In genomic region chr12:31654197-31654964, GRCm38 (mm10) we compare ENCODE assay signal across 8 mouse cellular contexts. TPM values are rescaled to one million over a fixed set of nuclear protein-coding genes. Genes with fewer than 3 reads are reported as not detected.
DNase-seq lines count a peak whose midpoint lies in the region; ATAC-seq and TF ChIP-seq lines count a peak whose summit lies in the region.

Dus4l (minus strand) TSS chr12:31654826.
Cog5 (plus strand) TSS chr12:31654869.

- no peaks in the 10 kb centered on the region for H3K9me3 ChIP-seq in heart, embryonic 14.5 days (ENCODE audit: control insufficient read depth, low read length)
- no peaks in the 10 kb centered on the region for H3K9me3 ChIP-seq in liver, embryonic 14.5 days (ENCODE audit: control insufficient read depth, low read length)
- H3K9me3 ChIP-seq in neural tube, embryonic 11.5 days (ENCODE audit: control insufficient read depth, low read length): no peaks in the 10 kb centered on the region
- no peaks in the 10 kb centered on the region for H3K9me3 ChIP-seq in stomach, postnatal 0 days (ENCODE audit: control insufficient read depth, low read length)

- no peaks in the 10 kb centered on the region for H3K27me3 ChIP-seq in heart, embryonic 14.5 days (ENCODE audit: control insufficient read depth, insufficient read depth, low read length)
- no peaks in the 10 kb centered on the region for H3K27me3 ChIP-seq in liver, embryonic 14.5 days (ENCODE audit: control insufficient read depth, insufficient read depth, low read length)
- H3K27me3 ChIP-seq in neural tube, embryonic 11.5 days (ENCODE audit: control insufficient read depth, insufficient read depth, low read length): no peaks in the 10 kb centered on the region
- no peaks in the 10 kb centered on the region for H3K27me3 ChIP-seq in stomach, postnatal 0 days (ENCODE audit: control insufficient read depth, insufficient read depth, low read length)

- H3K9ac ChIP-seq in heart, embryonic 14.5 days (ENCODE audit: low read length): peak within 1 kb of the TSS; percentile 88
- H3K9ac ChIP-seq in liver, embryonic 14.5 days (replicated peaks): peak within 1 kb of the TSS; percentile 83
- peak within 1 kb of the TSS; percentile 71 for H3K9ac ChIP-seq in neural tube, embryonic 11.5 days (ENCODE audit: low read length)
- H3K9ac ChIP-seq in stomach, postnatal 0 days (ENCODE audit: low read length): peak within 1 kb of the TSS; percentile 77

- peak within 1 kb of the TSS; percentile 70; the same call in 1 of the 2 replicates for H3K27ac ChIP-seq in brown adipose tissue, adult 24 weeks (replicated peaks; ENCODE audit: low read depth, low read length)
- peak within 1 kb of the TSS; percentile 84 to 88 for H3K27ac ChIP-seq in heart, embryonic 14.5 days (replicated peaks in 1 of 2; ENCODE audit: control insufficient read depth in 1 of 2, insufficient read depth in 1 of 2, low read depth in 2 of 2, low read length in 2 of 2)
- H3K27ac ChIP-seq in liver, embryonic 14.5 days: peak within 1 kb of the TSS; percentile 16; the same call in 1 of the 2 replicates
- H3K27ac ChIP-seq in neural tube, embryonic 11.5 days (ENCODE audit: low read depth, low read length): peak within 1 kb of the TSS; percentile 39; the same call in 1 of the 2 replicates
- H3K27ac ChIP-seq in stomach, postnatal 0 days (replicated peaks): peak within 1 kb of the TSS; percentile 88

- under 1% methylated on average over 47 of the region's 47 CpGs for WGBS in heart, embryonic 14.5 days
- under 1% methylated on average over 47 of the region's 47 CpGs for WGBS in liver, embryonic 14.5 days (ENCODE audit: insufficient replicate concordance)
- WGBS in neural tube, embryonic 11.5 days: under 1% methylated on average over 47 of the region's 47 CpGs
- WGBS in stomach, postnatal 0 days: under 1% methylated on average over 47 of the region's 47 CpGs

- H3K36me3 ChIP-seq in heart, embryonic 14.5 days (ENCODE audit: control insufficient read depth, insufficient read depth, low read length): 0 out of 2 replicates have a peak, but pooled peaks cover 11% of the 10 kb centered on the region
- no peaks in the 10 kb centered on the region for H3K36me3 ChIP-seq in liver, embryonic 14.5 days (replicated peaks; ENCODE audit: control insufficient read depth, insufficient read depth, low read depth)
- H3K36me3 ChIP-seq in neural tube, embryonic 11.5 days (ENCODE audit: control insufficient read depth, insufficient read depth, low read length): no peaks in the 10 kb centered on the region
- no peaks in the 10 kb centered on the region for H3K36me3 ChIP-seq in stomach, postnatal 0 days (ENCODE audit: control insufficient read depth, insufficient read depth, low read length)

- peak; percentile 93 for ATAC-seq in heart, embryonic 14.5 days (ENCODE audit: insufficient number of reproducible peaks, insufficient read depth, low FRiP score, low read depth)
- peak; percentile 95 for ATAC-seq in liver, embryonic 14.5 days (ENCODE audit: insufficient read depth)
- peak; percentile 94 for ATAC-seq in neural tube, embryonic 11.5 days (ENCODE audit: insufficient read depth, low FRiP score, low TSS enrichment)
- peak; percentile 96 for ATAC-seq in stomach, postnatal 0 days (ENCODE audit: low FRiP score, low TSS enrichment)

- H3K4me1 ChIP-seq in brown adipose tissue, adult 24 weeks (ENCODE audit: control insufficient read depth, insufficient read depth, insufficient read length, low read length): no peaks in the 10 kb centered on the region
- H3K4me1 ChIP-seq in heart, embryonic 14.5 days (ENCODE audit: control insufficient read depth in 2 of 2, insufficient read depth in 2 of 2, low read length in 2 of 2): peaks cover 0 to 10% of the 10 kb centered on the region in 2 experiments; a peak in 2 of 4 replicates
- peaks cover 5 to 6% of the 10 kb centered on the region in 2 experiments; a peak in 3 of 4 replicates for H3K4me1 ChIP-seq in liver, embryonic 14.5 days (replicated peaks; ENCODE audit: control insufficient read depth in 2 of 2, insufficient read depth in 2 of 2, low read length in 1 of 2)
- H3K4me1 ChIP-seq in neural tube, embryonic 11.5 days (ENCODE audit: control insufficient read depth, insufficient read depth, low read length): no peaks in the 10 kb centered on the region
- H3K4me1 ChIP-seq in stomach, postnatal 0 days (replicated peaks; ENCODE audit: control insufficient read depth, insufficient read depth): 0 out of 2 replicates have a peak, but pooled peaks cover 2% of the 10 kb centered on the region

- H3K4me2 ChIP-seq in heart, embryonic 14.5 days (ENCODE audit: low read length): peak within 1 kb of the TSS; percentile 74
- H3K4me2 ChIP-seq in liver, embryonic 14.5 days (ENCODE audit: low read depth): peak within 1 kb of the TSS; percentile 82
- peak within 1 kb of the TSS; percentile 54 for H3K4me2 ChIP-seq in neural tube, embryonic 11.5 days (ENCODE audit: low read depth)
- H3K4me2 ChIP-seq in stomach, postnatal 0 days (replicated peaks; ENCODE audit: low read depth): peak within 1 kb of the TSS; percentile 71

- peak; percentile 96 for DNase-seq in CD4-positive, CD25-positive, alpha-beta regulatory T cell, adult 2 months (ENCODE audit: low read depth, low spot score)
- peak; percentile 33 for DNase-seq in fat pad, adult 2 months (ENCODE audit: extremely low read depth, low read depth, low spot score)
- DNase-seq in kidney, postnatal 25 days: peak; percentile 96 to 97
- peak; percentile 81 to 88 (median 82) for DNase-seq in liver, embryonic 14.5 days (ENCODE audit: low read depth in 3 of 3, low spot score in 3 of 3)
- peak; percentile 94 for DNase-seq in neural tube, embryonic 11.5 days (ENCODE audit: low spot score)
- peak; percentile 97 for DNase-seq in stomach, postnatal 0 days (ENCODE audit: low spot score)

- TF ChIP-seq CTCF in liver, embryonic 14.5 days (IDR thresholded peaks at IDR 0.05; ENCODE audit: low read depth): no peak
- TF ChIP-seq CTCF in stomach, postnatal 0 days (IDR thresholded peaks at IDR 0.05; ENCODE audit: low read depth): no peak

- TF ChIP-seq EP300 in liver, embryonic 14.5 days (IDR thresholded peaks at IDR 0.05; ENCODE audit: low read depth): no peak
- TF ChIP-seq EP300 in stomach, postnatal 0 days (optimal IDR thresholded peaks at IDR 0.05): no peak

- H3K4me3 ChIP-seq in brown adipose tissue, adult 24 weeks (ENCODE audit: insufficient read depth, low read depth, low read length): peak within 1 kb of the TSS; percentile 79
- peak within 1 kb of the TSS; percentile 88 to 91 for H3K4me3 ChIP-seq in heart, embryonic 14.5 days (ENCODE audit: control insufficient read depth in 1 of 2, insufficient read depth in 1 of 2, low read depth in 1 of 2, low read length in 2 of 2)
- peak within 1 kb of the TSS; percentile 84 to 86 for H3K4me3 ChIP-seq in liver, embryonic 14.5 days (ENCODE audit: insufficient read depth in 1 of 2, low read depth in 2 of 2, low read length in 2 of 2)
- H3K4me3 ChIP-seq in neural tube, embryonic 11.5 days (ENCODE audit: low read depth, low read length): peak within 1 kb of the TSS; percentile 86
- H3K4me3 ChIP-seq in stomach, postnatal 0 days (ENCODE audit: low read depth, low read length): peak within 1 kb of the TSS; percentile 95

RNA-seq across cellular contexts. Expression of gene Dus4l, which starts in this region (rescaled TPM):
- 4.8 and 5.3 TPM in 2 replicates for polyA plus RNA-seq in brown adipose tissue, adult 24 weeks (2012; ENCODE audit: insufficient read depth, insufficient read length, missing spikeins)
- polyA plus RNA-seq in heart, embryonic 14.5 days (2014; fragmentation: Nextera tagmentation; extraction: Ambion mirVana): 6.8 and 8.2 TPM in 2 replicates
- 2.4 and 5.1 TPM in 2 replicates for polyA plus RNA-seq in liver, embryonic 14.5 days (2012; rRNA removed)
- polyA plus RNA-seq in liver, embryonic 14.5 days (2014; fragmentation: Nextera tagmentation; extraction: Ambion mirVana): 3.7 and 4.9 TPM in 2 replicates
- 10.4 and 10.9 TPM in 2 replicates for polyA plus RNA-seq in neural tube, embryonic 11.5 days (2014; fragmentation: Nextera tagmentation; extraction: Ambion mirVana)
- 4.9 and 7.3 TPM in 2 replicates for polyA plus RNA-seq in stomach, postnatal 0 days (2015; fragmentation: Nextera tagmentation; extraction: Ambion mirVana)

RNA-seq across cellular contexts. Expression of gene Cog5, which starts in this region (rescaled TPM):
- 15.9 and 16.1 TPM in 2 replicates for polyA plus RNA-seq in brown adipose tissue, adult 24 weeks (2012; ENCODE audit: insufficient read depth, insufficient read length, missing spikeins)
- polyA plus RNA-seq in heart, embryonic 14.5 days (2014; fragmentation: Nextera tagmentation; extraction: Ambion mirVana): 38.0 and 39.2 TPM in 2 replicates
- 4.9 and 6.0 TPM in 2 replicates for polyA plus RNA-seq in liver, embryonic 14.5 days (2012; rRNA removed)
- 7.8 and 9.0 TPM in 2 replicates for polyA plus RNA-seq in liver, embryonic 14.5 days (2014; fragmentation: Nextera tagmentation; extraction: Ambion mirVana)
- polyA plus RNA-seq in neural tube, embryonic 11.5 days (2014; fragmentation: Nextera tagmentation; extraction: Ambion mirVana): 34.8 and 35.6 TPM in 2 replicates
- 14.4 and 16.1 TPM in 2 replicates for polyA plus RNA-seq in stomach, postnatal 0 days (2015; fragmentation: Nextera tagmentation; extraction: Ambion mirVana)

Comparison
In these comparisons a context has a peak if more than half of its experiments do, and no peak if none do; other contexts are left out.
1. Peak in every context shown above with its lines: DNase-seq, ATAC-seq, H3K4me3 ChIP-seq and H3K27ac ChIP-seq.
2. DNase-seq: peak in every context shown above with its lines; median percentile 97 in stomach, postnatal 0 days; 96 in kidney, postnatal 25 days; 96 in CD4-positive, CD25-positive, alpha-beta regulatory T cell, adult 2 months; 94 in neural tube, embryonic 11.5 days; 82 in liver, embryonic 14.5 days; 33 in fat pad, adult 2 months.
3. H3K27ac ChIP-seq: peak in every context shown above with its lines; median percentile 88 in stomach, postnatal 0 days; 86 in heart, embryonic 14.5 days; 70 in brown adipose tissue, adult 24 weeks; 39 in neural tube, embryonic 11.5 days; 16 in liver, embryonic 14.5 days.